Mouse (Mus musculus): ENCODE results near the gene Txndc9.
"Not testable (repeated sequence)": the region's sequence is repeated elsewhere in the genome, so short reads cannot be mapped to it uniquely, and the experiment has no call there.

The Txndc9 gene

GRCm38 (mm10) chr1:37997867-37998266, at the start of gene Txndc9, which contains the start of gene Eif5b:
Gene Txndc9 (minus strand): TSS chr1:37997893.
Gene Eif5b (plus strand): TSS chr1:37998010.
- peak; percentile 96 for DNase-seq

GRCm38 (mm10) chr1:38038898-38039297, 41.2 kb upstream of the Txndc9 start:
- no peak for DNase-seq

GRCm38 (mm10) chr1:38037375-38037774, 39.7 kb upstream of the Txndc9 start:
- DNase-seq: no peak

GRCm38 (mm10) chr1:38035521-38035920, 37.8 kb upstream of the Txndc9 start:
- no peak for DNase-seq

GRCm38 (mm10) chr1:38031391-38031790, 33.7 kb upstream of the Txndc9 start:
- DNase-seq: no peak

DNA sequence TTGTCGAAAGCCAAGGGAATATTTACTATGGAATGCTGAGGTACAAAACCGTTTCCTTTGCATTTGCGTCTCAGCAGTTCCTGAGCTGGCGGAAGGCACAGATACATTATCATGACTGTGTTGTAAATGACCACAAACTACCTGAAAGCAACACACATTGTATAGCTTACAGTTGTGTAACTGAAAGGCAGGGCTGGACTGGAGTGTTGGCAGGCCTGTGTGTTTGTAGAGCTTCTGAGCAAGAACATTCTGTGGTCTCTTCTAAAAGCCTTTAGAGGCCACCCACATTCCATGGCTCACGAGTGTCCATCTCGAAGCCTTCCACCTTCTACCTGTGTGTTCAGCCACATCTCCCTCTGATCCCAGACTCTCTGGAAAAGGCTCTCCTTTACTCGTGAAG, 29.6 kb upstream of the Txndc9 start:
- DNase-seq: no peak

DNA sequence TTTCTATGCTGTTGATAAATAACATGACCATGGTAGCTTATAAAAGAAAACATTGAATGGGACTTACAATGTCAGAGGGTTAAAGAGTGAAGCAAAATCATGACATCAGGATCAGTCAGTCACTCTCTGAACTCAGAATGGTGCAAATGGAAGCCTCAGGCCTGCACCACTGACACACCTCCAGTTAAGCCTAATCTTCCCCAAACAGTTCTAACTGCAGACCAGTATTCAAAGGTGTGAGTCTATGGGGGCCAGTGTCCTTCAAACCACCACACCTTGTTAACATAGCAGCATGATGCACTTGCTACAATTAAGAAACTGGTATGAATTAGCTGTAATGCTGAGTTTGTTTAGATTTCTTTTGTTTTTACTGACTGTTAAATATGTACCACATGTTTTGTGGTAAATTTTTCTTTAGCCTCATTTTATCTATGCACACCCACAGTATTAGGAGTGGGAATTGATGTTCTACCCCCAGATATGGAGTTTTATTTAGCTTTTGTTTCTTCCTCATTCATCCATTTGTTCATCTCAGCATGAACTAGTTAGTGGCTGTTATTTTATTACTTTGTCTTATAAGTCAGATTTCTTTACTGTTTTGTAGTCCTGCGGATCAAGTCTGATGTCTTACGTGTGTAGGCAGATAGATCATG, 17.0 kb upstream of the Txndc9 start:
- DNase-seq: peak; percentile 55

DNA sequence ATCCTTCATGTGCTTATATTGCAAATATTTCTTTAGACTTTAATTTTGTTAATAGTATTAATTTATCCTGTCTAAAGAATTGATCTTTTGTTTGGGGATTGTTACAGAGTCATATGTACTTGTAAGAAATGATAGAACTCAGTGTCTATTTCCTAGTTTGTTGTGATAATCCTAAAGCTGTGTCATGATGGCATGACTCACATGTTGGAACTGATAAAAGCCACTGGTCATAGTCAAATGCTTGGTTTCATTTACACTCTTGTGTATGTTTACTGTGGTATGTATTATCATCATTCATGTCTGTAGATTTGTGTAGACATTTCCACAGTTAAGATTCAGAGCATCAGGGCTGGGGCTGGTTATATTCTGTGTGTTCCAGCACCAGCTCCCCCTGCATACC, 14.8 kb upstream of the Txndc9 start:
- DNase-seq: no peak

DNA sequence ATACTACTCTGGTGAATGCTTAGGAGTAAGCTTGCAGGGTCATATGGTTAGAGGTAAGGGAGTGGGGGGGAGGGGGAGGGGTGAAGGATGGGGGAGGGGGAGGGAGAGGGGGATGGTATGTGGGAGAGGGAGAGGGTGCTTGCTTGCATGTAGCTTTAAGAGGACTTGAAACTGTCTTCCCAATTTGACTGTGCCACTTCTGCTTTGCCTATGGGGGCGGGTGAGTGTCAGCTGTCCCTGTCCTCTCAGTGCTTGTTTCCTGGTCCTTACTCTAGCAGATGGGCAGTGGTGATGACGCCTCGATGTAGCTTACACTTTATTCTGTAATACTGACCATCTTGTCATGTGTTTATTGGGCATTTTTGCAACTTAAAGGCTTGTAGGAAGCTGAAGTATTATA, 14.4 kb upstream of the Txndc9 start:
- peak; percentile 33 for DNase-seq

- DNase-seq: peak; percentile 88
These were observed 14.0 kb upstream of the Txndc9 start for GRCm38 (mm10) chr1:38011647-38012046.

DNA sequence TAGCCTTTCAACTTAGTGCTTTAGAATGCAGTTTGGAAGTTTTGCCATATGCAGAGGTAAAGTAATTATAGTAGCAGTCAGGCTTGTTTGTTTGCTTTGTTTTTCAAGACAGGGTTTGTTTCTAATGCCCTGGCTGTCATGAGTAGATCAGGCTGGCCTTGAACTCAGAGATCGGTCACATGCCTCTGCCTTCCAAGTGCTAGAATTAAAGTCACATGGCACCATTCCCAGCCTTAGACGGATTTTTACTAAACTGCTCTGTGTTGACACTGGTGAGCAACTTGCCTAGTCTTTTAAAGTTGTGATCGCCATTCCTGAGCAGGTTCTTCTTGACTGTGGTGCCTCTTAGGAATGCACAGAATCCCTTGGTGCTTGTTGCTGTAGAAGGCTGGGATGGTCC, 9.0 kb upstream of the Txndc9 start:
- DNase-seq: no peak

DNA sequence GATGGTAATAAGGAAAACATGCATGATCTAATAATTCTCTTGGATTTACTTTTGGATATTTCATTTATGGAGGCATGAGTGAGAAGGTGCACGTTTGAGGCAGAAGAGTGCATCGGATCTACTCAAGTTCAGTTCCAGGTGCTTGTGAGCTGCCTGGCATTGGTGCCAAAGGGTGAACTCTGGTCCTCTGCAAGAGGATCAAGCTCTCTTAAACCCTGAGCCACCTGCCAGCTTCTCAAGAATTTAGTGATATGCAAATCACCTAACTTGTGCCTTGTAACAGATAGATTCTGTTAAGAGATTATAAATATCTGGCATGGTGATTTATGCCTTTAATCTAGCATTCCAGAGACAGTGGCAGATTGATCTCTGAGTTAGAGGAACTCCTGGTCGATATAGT, 5.4 kb upstream of the Txndc9 start:
- no peak for DNase-seq

- DNase-seq: no peak
These were observed 4.3 kb upstream of the Txndc9 start for GRCm38 (mm10) chr1:38001956-38002355.

DNA sequence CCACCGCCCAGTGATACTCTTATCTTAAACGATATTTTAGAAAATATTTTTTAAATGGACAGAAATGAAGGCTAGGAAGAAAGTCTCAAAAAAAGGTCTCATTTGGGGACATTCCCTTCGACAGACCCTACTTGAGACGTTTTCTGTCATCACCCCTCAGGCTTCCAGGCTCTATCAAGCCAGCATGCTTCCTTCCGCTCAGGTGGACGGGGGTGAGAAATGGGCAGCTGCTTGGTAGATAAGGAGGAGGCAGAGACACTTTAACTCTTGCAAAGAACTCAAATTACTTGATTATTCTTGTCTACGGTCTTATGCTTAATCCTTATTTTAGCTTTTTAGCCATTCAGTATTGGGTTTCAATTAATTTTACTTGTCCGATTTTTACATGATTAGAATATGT, 3.2 kb upstream of the Txndc9 start:
- peak; percentile 56 for DNase-seq

DNA sequence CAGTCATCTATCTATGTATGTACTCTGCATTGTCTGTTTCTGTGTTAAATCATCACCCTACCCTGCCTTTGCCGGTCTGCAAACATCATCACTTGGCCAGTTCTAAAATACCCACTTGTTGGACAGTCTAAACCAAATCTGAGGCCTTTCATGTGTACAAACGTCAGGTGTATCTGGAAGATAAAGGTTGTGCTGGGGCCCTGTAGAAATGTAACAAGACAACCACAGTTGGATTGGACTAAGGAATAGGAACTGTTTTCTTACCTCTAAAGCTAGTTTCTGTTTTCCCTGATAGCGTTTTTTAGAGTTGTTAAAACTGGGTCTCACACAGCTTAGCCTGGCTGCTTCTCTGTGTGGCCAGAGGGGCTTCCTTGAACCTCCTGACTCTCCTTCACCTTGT, 1.9 kb upstream of the Txndc9 start:
- DNase-seq: peak; percentile 42

- peak; percentile 75 for DNase-seq
These were observed 892 bp upstream of the Txndc9 start for GRCm38 (mm10) chr1:37998371-37999199.

- DNase-seq: peak; percentile 97
These were observed 712 bp downstream of the Txndc9 start for GRCm38 (mm10) chr1:37996877-37997484.

- DNase-seq: no peak
These were observed 1.5 kb downstream of the Txndc9 start for GRCm38 (mm10) chr1:37996226-37996625.

GRCm38 (mm10) chr1:37987856-37988255, 9.8 kb downstream of the Txndc9 start:
- DNase-seq: no peak

DNA sequence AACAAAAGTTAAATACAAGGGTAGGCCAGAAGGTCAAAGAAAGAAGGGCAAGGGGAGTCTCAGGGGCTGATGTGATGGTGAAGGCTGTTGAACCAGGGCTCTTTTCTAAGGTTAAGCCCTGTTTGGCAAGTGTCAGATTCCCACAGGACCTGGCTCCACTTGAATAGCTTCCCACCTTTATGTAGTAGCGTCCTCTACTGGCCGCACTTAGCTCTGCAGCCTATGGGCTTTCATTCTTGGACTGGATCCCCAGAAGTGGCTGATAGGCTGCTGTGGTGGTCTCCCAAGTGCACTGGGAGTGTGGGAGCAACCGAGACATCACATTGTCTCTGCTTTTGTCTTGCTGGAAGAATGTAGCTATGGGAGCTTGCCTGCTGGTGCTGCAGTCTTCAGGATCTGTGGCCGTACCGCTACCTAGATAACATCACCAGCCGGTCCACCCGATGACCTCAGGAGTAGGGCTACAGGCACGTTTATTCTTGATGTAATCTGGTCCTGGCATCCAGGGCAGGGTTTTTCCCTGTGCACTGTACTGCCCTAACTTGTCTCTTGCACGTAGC, 11.8 kb downstream of the Txndc9 start:
- no peak for DNase-seq

DNA sequence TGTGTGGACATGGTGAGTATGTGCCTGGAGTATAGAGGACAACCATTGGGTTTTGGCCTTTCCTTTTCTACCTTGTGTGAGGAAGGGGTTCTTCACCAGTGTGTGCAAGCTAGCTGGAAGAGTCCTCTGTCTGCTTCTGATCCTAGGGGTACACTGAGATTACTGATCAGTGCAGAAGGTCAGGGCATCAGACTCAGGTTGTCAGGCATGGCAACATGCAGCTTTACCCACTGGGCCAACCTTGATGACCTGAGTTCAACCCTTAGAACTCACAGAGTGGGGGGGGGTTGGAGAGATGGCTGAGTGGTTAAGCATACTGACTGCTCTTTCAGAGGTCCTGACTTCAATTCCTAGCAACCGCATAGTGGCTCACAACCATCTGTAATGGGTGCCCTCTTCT, 13.4 kb downstream of the Txndc9 start:
- DNase-seq: no peak

DNA sequence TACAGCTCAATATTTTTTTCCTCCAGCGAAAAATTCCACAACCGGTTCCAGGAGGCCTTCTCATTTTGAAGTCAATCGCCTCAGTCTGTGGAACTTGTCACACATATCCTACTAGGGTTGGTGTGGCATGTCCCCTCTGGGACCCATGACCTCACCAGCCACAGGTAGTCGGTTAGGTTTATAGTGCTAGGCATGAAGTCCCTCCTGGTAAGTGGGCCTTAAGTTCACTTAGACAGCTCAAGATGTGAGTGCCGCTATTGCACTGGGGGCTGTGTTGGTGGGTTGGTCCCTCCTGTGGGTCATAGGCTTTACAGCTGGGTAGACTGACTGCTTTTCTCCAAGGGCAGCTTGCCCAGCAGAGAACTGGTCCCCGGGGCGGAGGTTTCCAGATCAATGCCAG, 20.4 kb downstream of the Txndc9 start:
- no peak for DNase-seq

DNA sequence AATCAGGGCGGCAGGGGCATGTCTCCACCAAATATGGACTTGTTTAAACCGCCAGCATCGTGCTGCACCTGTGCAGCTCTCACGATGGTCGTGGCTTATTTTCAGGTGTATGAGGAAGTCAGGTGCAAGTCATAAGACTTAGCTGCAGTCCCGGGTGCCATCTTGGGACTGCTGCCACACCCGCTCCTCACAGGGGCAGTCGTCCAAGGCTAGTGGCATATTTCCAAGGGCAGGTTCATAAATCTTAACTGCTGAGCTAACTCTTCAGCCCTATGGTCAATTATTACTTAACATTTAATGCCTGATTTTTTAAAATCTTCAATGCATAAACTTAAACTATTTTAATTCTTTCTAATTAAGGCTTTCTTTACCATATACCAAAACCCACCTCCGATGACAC, 21.0 kb downstream of the Txndc9 start:
- not testable (repeated sequence) for DNase-seq

DNA sequence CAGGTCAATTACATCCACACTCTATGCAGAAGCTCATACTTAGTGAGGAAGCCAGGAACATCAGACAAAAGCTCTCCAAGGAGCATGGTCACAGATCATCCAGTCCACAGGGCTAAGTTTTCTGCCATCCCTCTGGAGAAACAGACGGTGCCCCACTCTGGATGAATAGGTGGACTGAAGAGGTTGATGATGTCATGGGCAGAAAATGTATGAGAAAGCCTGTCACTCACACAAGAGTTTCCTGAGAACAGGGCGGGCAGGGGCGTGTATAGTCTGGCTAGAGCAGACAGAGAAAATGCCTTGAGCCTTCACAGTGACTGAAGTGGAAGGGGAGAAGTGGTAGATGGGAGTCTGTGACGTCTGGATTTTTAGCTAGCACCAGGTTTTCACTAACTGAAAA, 26.2 kb downstream of the Txndc9 start:
- DNase-seq: no peak

All from liver (tissue).